Mouse (Mus musculus) forebrain, embryonic 13.5 days (tissue): ENCODE data around the gene Ndufb4. TPM values are rescaled to one million over a fixed set of nuclear protein-coding genes. Genes with fewer than 3 reads are reported as not detected.
"Not testable (repeated sequence)": the region's sequence is repeated elsewhere in the genome, so short reads cannot be mapped to it uniquely, and the experiment has no call there.

Source experiments
- ATAC-seq: fragments of 200-750 bp; cut with Nextera tagmentation; 2 replicates; pipeline ENCODE4 v1.8.0; 2017
- H3K27ac ChIP-seq: fragments of 300-500 bp; sonication (generic); 2 replicates; pipeline ENCODE4 v1.5.1; 2015; ENCODE audit warnings: inconsistent platforms, mild to moderate bottlenecking, moderate library complexity
- H3K27me3 ChIP-seq: fragments of 300-500 bp; sonication (generic); 2 replicates; pipeline ENCODE4 v1.6.1; 2015; ENCODE audit warnings: mild to moderate bottlenecking, inconsistent platforms
- H3K36me3 ChIP-seq: fragments of 300-500 bp; sonication (generic); 2 replicates; pipeline ENCODE4 v1.6.1; 2015; ENCODE audit warnings: mild to moderate bottlenecking, inconsistent platforms; ENCODE audit not compliant: poor library complexity, severe bottlenecking
- H3K4me1 ChIP-seq: fragments of 300-500 bp; sonication (generic); 2 replicates; pipeline ENCODE4 v1.6.1; 2015; ENCODE audit warnings: inconsistent platforms
- H3K4me2 ChIP-seq: fragments of 300-500 bp; sonication (generic); 2 replicates; pipeline ENCODE4 v1.6.1; 2015; ENCODE audit warnings: inconsistent platforms, mild to moderate bottlenecking, moderate library complexity
- H3K4me3 ChIP-seq: fragments of 300-500 bp; sonication (generic); 2 replicates; pipeline ENCODE4 v1.5.1; 2015; ENCODE audit warnings: mild to moderate bottlenecking, inconsistent platforms
- H3K9ac ChIP-seq: fragments of 300-500 bp; sonication (generic); 2 replicates; pipeline ENCODE4 v1.6.1; 2015; ENCODE audit warnings: mild to moderate bottlenecking, inconsistent platforms
- H3K9me3 ChIP-seq: fragments of 300-500 bp; sonication (generic); replicated peaks from 2 replicates; pipeline ENCODE4 v1.6.1; 2016; ENCODE audit warnings: inconsistent platforms
- WGBS: fragments of 180-500 bp; shearing (Covaris S2); methylation state at CpG from one replicate; pipeline ENCODE4 v1.1.7; 2015; 5-methylcytosine and 5-hydroxymethylcytosine counted together
- polyA plus RNA-seq: library from polyadenylated mRNA; unstranded; fragments of >200 nt; fragmentation: Nextera tagmentation; extraction: Ambion mirVana; gene quantifications from 2 replicates; pipeline ENCODE4 v1.2.1, GENCODE M21; 2015

The Ndufb4 gene
- polyA plus RNA-seq, 1 experiment from 2014 or later = 75.9 TPM

DNA sequence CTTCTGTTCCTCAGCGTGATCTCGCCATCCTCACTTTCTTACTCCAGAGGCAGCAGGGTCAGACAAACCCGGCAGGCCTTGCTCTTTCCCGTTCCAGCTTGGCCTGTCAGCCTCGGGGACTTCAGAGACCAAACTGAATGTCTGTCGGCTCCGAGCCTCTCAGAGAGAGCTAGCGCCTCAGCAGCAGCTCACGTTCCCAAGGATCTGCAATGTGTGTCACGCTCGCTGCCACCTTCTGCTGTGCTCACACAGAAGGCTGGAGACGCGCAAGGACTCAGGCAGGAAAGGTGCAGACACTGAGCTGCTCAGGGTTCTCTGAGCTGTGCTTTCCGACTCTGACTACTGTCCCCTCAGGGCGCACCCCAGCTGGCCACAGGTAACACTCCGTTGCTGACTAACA lies 7.2 kb downstream of the Ndufb4 start:
- H3K27ac ChIP-seq = no peak overlapping the region
- H3K4me2 ChIP-seq = no peak overlapping the region
- no peak overlapping the region for H3K9ac ChIP-seq
- H3K4me1 ChIP-seq = peaks cover under 1% of the 10 kb centered on the region; the same call in 1 of the 2 replicates
- no peak for ATAC-seq
- H3K4me3 ChIP-seq = no peak overlapping the region
- H3K27me3 ChIP-seq = no peaks in the 10 kb centered on the region
- H3K9me3 ChIP-seq = no peaks in the 10 kb centered on the region
- peaks cover 45% of the 10 kb centered on the region for H3K36me3 ChIP-seq
- 88% methylated on average over 16 of the region's 16 CpGs for WGBS

DNA sequence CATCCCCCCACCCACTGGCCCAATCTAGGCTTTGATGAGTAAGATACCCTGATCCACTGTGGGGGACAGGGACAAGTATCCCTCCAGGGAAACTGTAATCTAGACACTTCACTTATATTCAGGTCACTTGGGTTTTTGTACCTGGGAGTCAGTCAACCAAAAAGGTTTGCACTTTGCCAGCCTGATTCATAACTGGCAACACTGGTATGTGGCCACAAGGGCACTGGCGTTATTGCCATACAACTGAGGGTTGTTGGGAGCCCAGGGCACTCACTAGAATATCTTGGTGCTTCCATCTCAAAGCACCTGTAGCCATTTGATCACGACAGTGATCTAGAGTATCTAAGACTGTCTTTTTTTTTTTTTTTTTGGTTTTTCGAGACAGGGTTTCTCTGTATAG lies 8.5 kb downstream of the Ndufb4 start:
- H3K9ac ChIP-seq = no peak overlapping the region
- no peaks in the 10 kb centered on the region for H3K9me3 ChIP-seq
- H3K27me3 ChIP-seq = no peaks in the 10 kb centered on the region
- no peaks in the 10 kb centered on the region for H3K4me1 ChIP-seq
- no peak overlapping the region for H3K4me2 ChIP-seq
- H3K4me3 ChIP-seq = no peak overlapping the region
- peaks cover 45% of the 10 kb centered on the region for H3K36me3 ChIP-seq
- H3K27ac ChIP-seq = no peak overlapping the region
- no peak for ATAC-seq
- WGBS = 84% methylated on average over 3 of the region's 3 CpGs

DNA sequence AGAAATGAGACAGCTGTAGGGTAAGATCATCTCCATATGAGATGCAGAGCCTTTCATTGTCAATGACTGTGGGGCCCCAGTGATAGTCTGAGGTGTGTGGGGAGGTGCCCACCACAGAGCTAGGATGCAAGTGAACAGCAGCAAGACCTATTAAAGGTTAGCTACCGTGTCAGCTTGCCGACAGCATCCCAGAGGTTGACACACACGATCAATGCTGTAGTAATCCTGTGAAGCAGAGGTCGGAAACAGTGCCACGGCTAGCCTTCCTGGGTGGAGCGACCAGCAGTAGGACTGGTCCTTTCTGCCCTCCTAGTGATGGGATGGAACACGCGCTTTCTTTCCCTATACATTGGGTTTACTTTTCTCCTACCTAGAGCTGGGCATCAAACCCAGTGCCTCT lies 9.0 kb downstream of the Ndufb4 start:
- Histone ChIP-seq H3K4me3 (no peak overlapping the region), H3K9me3 (no peaks in the 10 kb centered on the region), H3K27me3 (no peaks in the 10 kb centered on the region), H3K9ac (no peak overlapping the region), H3K4me2 (no peak overlapping the region), H3K4me1 (no peaks in the 10 kb centered on the region), H3K36me3 (peaks cover 45% of the 10 kb centered on the region), H3K27ac (no peak overlapping the region)
- ATAC-seq = no peak
- WGBS = 91% methylated on average over 8 of the region's 8 CpGs

DNA sequence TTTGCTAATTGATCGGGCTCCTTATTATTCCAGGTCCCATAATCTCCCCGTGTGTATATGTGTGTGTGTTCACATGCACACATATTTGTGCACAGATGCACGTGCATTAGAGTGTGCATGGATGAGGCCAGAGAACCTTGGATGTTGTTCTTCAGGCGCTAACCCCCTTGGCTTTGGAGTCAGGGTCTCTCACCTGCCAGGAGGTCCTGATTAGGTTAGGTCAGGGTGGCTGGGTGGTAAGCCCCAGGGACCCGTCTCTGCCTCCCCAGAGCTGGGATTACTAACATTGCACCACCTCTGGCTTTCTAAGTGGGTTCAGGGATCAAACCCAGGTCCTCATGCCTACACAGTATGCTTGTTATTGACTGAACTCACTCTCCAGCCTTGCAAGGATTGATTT lies 9.8 kb downstream of the Ndufb4 start:
- H3K4me1 ChIP-seq = no peaks in the 10 kb centered on the region
- H3K27ac ChIP-seq = no peak overlapping the region
- H3K9ac ChIP-seq = no peak overlapping the region
- no peaks in the 10 kb centered on the region for H3K9me3 ChIP-seq
- no peak overlapping the region for H3K4me2 ChIP-seq
- 94% methylated on average over 5 of the region's 5 CpGs for WGBS
- no peaks in the 10 kb centered on the region for H3K27me3 ChIP-seq
- ATAC-seq = no peak
- no peak overlapping the region for H3K4me3 ChIP-seq
- H3K36me3 ChIP-seq = peaks cover 45% of the 10 kb centered on the region

DNA sequence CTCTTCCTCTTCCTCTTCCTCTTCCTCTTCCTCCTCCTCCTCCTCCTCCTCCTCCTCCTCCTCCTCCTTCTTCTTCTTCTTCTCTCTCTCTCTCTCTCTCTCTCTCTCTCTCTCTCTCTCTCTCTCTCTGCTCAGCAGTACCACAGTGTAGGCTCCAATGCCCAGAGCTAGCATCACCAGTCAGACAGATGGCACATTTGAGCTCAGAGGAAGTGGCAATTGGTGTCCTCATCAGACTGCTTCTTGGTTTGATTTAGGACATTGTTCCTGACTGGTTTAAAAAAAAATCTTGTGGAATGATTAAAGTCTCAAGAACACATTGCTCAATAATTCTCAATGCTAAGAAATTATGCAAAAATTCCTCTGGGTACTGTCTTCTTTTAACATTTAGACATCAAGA lies 13.7 kb downstream of the Ndufb4 start:
- not testable (repeated sequence) for H3K4me1 ChIP-seq, H3K9ac ChIP-seq, ATAC-seq, H3K27me3 ChIP-seq, H3K4me3 ChIP-seq, H3K27ac ChIP-seq, H3K9me3 ChIP-seq, H3K4me2 ChIP-seq
- H3K36me3 ChIP-seq = peaks cover 17% of the 10 kb centered on the region

DNA sequence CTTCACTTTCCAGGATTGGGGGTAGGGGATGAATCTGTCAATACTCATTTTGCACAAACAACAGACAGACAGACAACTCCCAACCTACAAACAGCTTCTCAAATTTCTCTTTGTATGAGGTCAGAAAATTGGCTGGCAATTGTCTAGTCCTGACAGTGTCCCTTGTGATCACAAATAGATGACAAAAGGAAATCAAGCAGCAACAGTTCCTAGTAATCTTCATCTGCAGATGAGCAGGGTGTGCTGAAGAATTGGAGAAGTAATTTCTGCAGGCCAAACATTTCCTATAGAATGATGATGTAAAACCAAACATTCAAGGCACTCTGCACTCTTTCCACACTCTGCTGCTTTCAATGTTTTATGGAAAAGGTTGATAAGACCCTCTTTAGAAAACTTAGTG lies 16.5 kb downstream of the Ndufb4 start:
- ATAC-seq = no peak
- Histone ChIP-seq H3K9ac (no peak overlapping the region), H3K27me3 (no peaks in the 10 kb centered on the region), H3K9me3 (no peaks in the 10 kb centered on the region), H3K4me1 (no peaks in the 10 kb centered on the region), H3K4me3 (no peak overlapping the region), H3K4me2 (no peak overlapping the region), H3K36me3 (no peaks in the 10 kb centered on the region), H3K27ac (no peak overlapping the region)

DNA sequence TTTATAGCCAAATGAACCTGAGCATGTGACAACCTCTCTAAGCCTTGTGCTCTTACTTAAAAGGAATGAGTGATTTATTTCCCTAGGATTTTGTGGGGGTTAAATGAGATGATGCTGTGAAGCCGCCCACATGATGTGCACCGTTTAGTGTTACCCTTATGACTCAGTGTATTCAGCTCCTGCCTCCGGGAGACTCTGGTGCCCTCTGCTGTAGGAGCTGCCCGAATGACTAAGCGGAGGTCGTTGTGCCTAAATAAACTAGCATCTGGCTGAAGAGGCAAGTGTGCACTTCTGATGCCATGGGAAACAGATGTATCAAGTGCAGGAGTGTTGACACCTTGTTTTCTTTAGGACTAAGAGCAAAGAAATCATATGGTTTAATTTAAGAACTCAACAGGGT lies 18.1 kb downstream of the Ndufb4 start:
- 59% methylated on average over 6 of the region's 6 CpGs for WGBS

DNA sequence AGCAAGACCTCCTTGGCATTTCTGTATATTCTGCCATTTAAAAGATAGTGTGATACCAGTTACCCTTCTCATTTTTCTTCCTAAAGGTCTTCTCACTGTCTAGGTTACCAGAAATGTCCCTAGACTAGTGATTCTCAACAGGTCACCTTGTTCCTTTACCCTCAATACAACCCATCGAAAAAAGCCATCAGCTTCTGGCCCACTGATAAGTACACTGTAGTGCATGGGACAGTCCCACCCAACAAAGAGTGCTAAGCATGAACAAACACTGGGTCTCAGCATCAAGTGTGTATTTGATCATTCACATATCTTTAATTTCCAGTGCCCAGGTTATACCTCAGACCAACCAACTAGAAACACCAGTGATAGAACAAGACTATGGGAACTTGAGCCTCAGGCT lies 19.2 kb downstream of the Ndufb4 start:
- no peak overlapping the region for H3K4me2 ChIP-seq
- no peaks in the 10 kb centered on the region for H3K4me1 ChIP-seq
- no peak overlapping the region for H3K27ac ChIP-seq
- no peak overlapping the region for H3K9ac ChIP-seq
- H3K4me3 ChIP-seq = no peak overlapping the region
- ATAC-seq = no peak
- no peaks in the 10 kb centered on the region for H3K9me3 ChIP-seq
- no peaks in the 10 kb centered on the region for H3K36me3 ChIP-seq
- no peaks in the 10 kb centered on the region for H3K27me3 ChIP-seq
- 95% methylated on average over 1 of the region's 1 CpGs for WGBS

More for the DNA sequence above, 18.1 kb downstream of the Ndufb4 start:
- Histone ChIP-seq H3K9ac (no peak overlapping the region), H3K4me2 (no peak overlapping the region), H3K27ac (no peak overlapping the region), H3K4me3 (no peak overlapping the region), H3K9me3 (no peaks in the 10 kb centered on the region), H3K4me1 (no peaks in the 10 kb centered on the region), H3K27me3 (no peaks in the 10 kb centered on the region), H3K36me3 (no peaks in the 10 kb centered on the region)
- ATAC-seq = no peak

DNA sequence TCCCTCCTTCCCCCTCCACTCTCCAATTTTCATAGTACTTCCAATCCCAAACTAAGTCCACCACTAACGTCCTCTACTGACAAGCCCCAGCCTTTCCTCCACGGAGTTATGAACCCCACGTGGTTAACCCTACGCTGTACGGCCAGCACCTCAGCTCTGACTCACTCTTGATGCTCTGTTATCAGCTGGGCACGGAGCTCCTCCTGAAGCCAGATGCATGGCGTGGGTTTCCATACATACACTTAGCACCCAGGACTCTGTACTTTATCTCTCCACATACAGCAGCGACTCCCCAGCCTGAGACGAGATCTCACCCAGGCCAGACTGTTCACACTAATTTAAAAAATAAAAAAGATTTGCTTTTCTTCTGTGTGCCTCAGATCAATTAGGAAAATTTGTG lies 19.7 kb downstream of the Ndufb4 start:
- H3K4me2 ChIP-seq = no peak overlapping the region
- 71% methylated on average over 9 of the region's 9 CpGs for WGBS
- H3K9ac ChIP-seq = no peak overlapping the region
- no peak overlapping the region for H3K4me3 ChIP-seq
- H3K9me3 ChIP-seq = no peaks in the 10 kb centered on the region
- H3K36me3 ChIP-seq = no peaks in the 10 kb centered on the region
- no peak overlapping the region for H3K27ac ChIP-seq
- H3K4me1 ChIP-seq = no peaks in the 10 kb centered on the region
- no peak for ATAC-seq
- no peaks in the 10 kb centered on the region for H3K27me3 ChIP-seq

DNA sequence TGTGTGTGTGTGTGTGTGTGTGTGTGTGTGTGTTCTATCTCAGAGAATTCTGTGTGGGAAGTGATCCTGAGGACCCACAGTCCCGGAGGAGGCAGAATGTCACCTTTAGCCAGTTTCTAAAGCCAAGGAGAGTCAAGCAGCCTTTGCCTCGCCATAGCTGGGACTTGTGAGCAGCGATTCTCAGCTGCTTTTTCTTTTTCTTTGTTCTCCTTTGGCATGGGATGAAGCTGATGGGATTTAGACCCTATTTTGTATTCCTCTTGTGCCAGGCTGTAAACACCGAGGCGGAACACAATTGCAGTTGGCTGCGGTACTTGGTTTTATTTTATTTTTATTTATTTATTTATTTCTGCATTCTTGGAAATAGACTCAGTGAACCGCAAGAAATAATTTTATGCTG lies 25.2 kb downstream of the Ndufb4 start:
- Histone ChIP-seq H3K27me3 (no peaks in the 10 kb centered on the region), H3K27ac (no peak overlapping the region)
- 60% methylated on average over 7 of the region's 7 CpGs for WGBS

DNA sequence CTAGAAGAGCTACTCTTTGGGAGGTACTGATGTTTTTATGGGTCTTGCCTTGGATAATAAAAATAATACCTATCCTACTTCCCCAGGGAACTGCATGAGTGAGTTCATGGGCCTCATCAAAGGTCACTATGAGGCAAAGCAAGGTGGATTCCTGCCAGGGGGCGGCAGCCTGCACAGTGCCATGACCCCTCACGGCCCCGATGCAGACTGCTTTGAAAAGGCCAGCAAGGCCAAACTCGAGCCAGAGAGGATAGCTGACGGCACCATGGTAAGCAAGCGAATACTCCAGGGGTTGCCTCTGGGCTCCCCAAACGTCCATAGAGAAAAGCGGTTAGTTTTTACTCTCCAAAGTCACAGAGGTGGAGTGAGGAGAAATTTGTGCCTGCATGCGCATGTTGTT lies 25.9 kb downstream of the Ndufb4 start:
- Histone ChIP-seq H3K9ac (no peak overlapping the region), H3K4me3 (no peak overlapping the region), H3K9me3 (no peaks in the 10 kb centered on the region), H3K27me3 (no peaks in the 10 kb centered on the region), H3K36me3 (no peaks in the 10 kb centered on the region), H3K4me1 (0 out of 2 replicates have a peak, but pooled peaks cover 4% of the 10 kb centered on the region), H3K4me2 (no peak overlapping the region), H3K27ac (no peak overlapping the region)
- no peak for ATAC-seq
- 81% methylated on average over 9 of the region's 9 CpGs for WGBS

More for the DNA sequence above, 25.2 kb downstream of the Ndufb4 start:
- Histone ChIP-seq H3K4me1 (0 out of 2 replicates have a peak, but pooled peaks cover 4% of the 10 kb centered on the region), H3K9ac (no peak overlapping the region), H3K9me3 (no peaks in the 10 kb centered on the region), H3K4me2 (no peak overlapping the region), H3K4me3 (no peak overlapping the region), H3K36me3 (no peaks in the 10 kb centered on the region)
- ATAC-seq = no peak

DNA sequence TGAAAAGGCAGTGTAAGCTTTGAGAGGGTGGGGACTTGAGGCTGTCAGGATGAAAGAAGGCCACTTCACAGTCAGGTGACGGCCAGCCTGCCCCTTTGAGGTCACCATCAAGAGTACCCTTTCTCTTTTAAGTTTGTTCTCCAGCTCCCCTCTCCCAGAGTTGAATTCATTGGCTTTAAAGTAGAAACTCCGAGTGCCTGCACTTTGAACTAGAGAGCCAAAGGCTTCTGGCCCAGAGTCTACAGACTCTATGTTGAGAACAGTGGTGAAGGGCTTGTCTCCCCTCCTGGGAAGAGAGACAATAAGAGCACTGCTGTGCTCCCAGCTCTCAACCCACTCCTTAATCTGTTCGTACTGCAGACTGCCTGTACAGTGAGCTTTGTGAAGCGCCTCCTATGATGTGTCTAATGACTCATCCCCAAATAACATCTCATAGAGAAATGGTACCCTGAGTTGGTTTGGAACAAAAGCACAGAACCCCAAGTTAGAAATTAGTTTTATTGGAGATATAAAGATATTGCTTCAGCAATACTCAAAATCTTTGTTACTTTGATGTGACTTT lies 27.8 kb downstream of the Ndufb4 start:
- H3K4me3 ChIP-seq = no peak overlapping the region
- 40% methylated on average over 4 of the region's 4 CpGs for whole genome bisulfite sequencing
- ATAC-seq = peak; percentile 50; the same call in 1 of the 2 replicates

DNA sequence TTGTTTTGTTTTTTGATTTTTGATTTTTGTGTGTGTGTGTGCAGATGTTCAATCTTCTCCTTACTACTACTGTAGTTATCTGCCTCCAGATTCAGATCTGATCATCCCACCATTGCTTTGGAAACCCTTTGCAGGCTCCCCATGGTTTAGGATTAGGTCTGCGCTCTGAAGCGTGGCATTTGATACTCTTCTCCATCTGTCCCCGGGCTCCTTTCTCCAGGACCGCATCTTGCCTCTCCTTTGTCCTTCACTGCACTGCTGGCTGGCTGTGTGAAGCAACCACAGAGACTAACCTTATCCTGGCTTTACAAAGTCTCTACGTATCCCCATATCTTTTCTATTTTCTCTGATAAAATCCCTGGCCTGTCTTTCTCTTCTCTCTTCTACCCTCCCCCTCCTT lies 31.3 kb downstream of the Ndufb4 start:
- Histone ChIP-seq H3K4me1 (0 out of 2 replicates have a peak, but pooled peaks cover 3% of the 10 kb centered on the region), H3K4me3 (no peak overlapping the region), H3K36me3 (no peaks in the 10 kb centered on the region), H3K9ac (no peak overlapping the region), H3K27ac (no peak overlapping the region), H3K9me3 (no peaks in the 10 kb centered on the region), H3K27me3 (no peaks in the 10 kb centered on the region), H3K4me2 (no peak overlapping the region)
- ATAC-seq = no peak
- WGBS = 33% methylated on average over 5 of the region's 5 CpGs

More for the DNA sequence above, 27.8 kb downstream of the Ndufb4 start:
- no peaks in the 10 kb centered on the region for H3K27me3 ChIP-seq
- 0 out of 2 replicates have a peak, but pooled peaks cover 4% of the 10 kb centered on the region for H3K4me1 ChIP-seq
- no peak overlapping the region for H3K27ac ChIP-seq
- no peak overlapping the region for H3K4me2 ChIP-seq
- no peak overlapping the region for H3K9ac ChIP-seq
- H3K9me3 ChIP-seq = no peaks in the 10 kb centered on the region
- no peaks in the 10 kb centered on the region for H3K36me3 ChIP-seq
